Mouse (Mus musculus): Measurements from ENCODE around the gene Dnajc15. TPM values are rescaled to one million over a fixed set of nuclear protein-coding genes. Genes with fewer than 3 reads are reported as not detected.

Dnajc15 gene
- polyA plus RNA-seq, 1 experiment from 2014 or later, result 103 TPM

GRCm38 (mm10) chr14:77846206-77846605, 28.7 kb downstream of the Dnajc15 start:
- no peaks in the 10 kb centered on the region for H3K36me3 ChIP-seq (ENCODE audit: control insufficient read depth, insufficient read depth, low read length)
- H3K4me2 ChIP-seq (ENCODE audit: low read depth), result no peak overlapping the region
- no peak overlapping the region for H3K9ac ChIP-seq (ENCODE audit: low read length)
- ATAC-seq (ENCODE audit: insufficient read depth, low FRiP score, low TSS enrichment) (no peak), DNase-seq (ENCODE audit: low spot score) (no peak)
- whole genome bisulfite sequencing, result 80% methylated on average over 4 of the region's 4 CpGs
- H3K4me1 ChIP-seq (ENCODE audit: control insufficient read depth, insufficient read depth, low read length), result no peaks in the 10 kb centered on the region
- H3K9me3 ChIP-seq (ENCODE audit: control insufficient read depth, low read length), result no peaks in the 10 kb centered on the region
- no peak overlapping the region for H3K4me3 ChIP-seq (ENCODE audit: low read depth, low read length)
- no peaks in the 10 kb centered on the region for H3K27me3 ChIP-seq (ENCODE audit: control insufficient read depth, insufficient read depth, low read length)
- no peak overlapping the region for H3K27ac ChIP-seq (ENCODE audit: low read depth, low read length)

- no peak for ATAC-seq (ENCODE audit: insufficient read depth, low FRiP score, low TSS enrichment)
- no peaks in the 10 kb centered on the region for H3K9me3 ChIP-seq (ENCODE audit: control insufficient read depth, low read length)
These were observed 29.4 kb downstream of the Dnajc15 start for GRCm38 (mm10) chr14:77845479-77845878.

GRCm38 (mm10) chr14:77840574-77840973, 34.4 kb downstream of the Dnajc15 start:
- Histone ChIP-seq H3K9ac (ENCODE audit: low read length) (no peak overlapping the region), H3K4me2 (ENCODE audit: low read depth) (no peak overlapping the region), H3K27me3 (ENCODE audit: control insufficient read depth, insufficient read depth, low read length) (no peaks in the 10 kb centered on the region), H3K36me3 (ENCODE audit: control insufficient read depth, insufficient read depth, low read length) (no peaks in the 10 kb centered on the region), H3K4me1 (ENCODE audit: control insufficient read depth, insufficient read depth, low read length) (no peaks in the 10 kb centered on the region), H3K4me3 (ENCODE audit: low read depth, low read length) (no peak overlapping the region), H3K9me3 (ENCODE audit: control insufficient read depth, low read length) (no peaks in the 10 kb centered on the region), H3K27ac (ENCODE audit: low read depth, low read length) (no peak overlapping the region)
- 77% methylated on average over 6 of the region's 6 CpGs for WGBS
- ATAC-seq (ENCODE audit: insufficient read depth, low FRiP score, low TSS enrichment) (no peak), DNase-seq (ENCODE audit: low spot score) (no peak)

More at GRCm38 (mm10) chr14:77845479-77845878, 29.4 kb downstream of the Dnajc15 start:
- Histone ChIP-seq H3K4me3 (ENCODE audit: low read depth, low read length) (no peak overlapping the region), H3K9ac (ENCODE audit: low read length) (no peak overlapping the region), H3K27ac (ENCODE audit: low read depth, low read length) (no peak overlapping the region), H3K4me1 (ENCODE audit: control insufficient read depth, insufficient read depth, low read length) (no peaks in the 10 kb centered on the region), H3K4me2 (ENCODE audit: low read depth) (no peak overlapping the region), H3K27me3 (ENCODE audit: control insufficient read depth, insufficient read depth, low read length) (no peaks in the 10 kb centered on the region), H3K36me3 (ENCODE audit: control insufficient read depth, insufficient read depth, low read length) (no peaks in the 10 kb centered on the region)
- DNase-seq (ENCODE audit: low spot score), result no peak
- WGBS, result 90% methylated on average over 1 of the region's 1 CpGs

GRCm38 (mm10) chr14:77840078-77840477, 34.8 kb downstream of the Dnajc15 start:
- no peaks in the 10 kb centered on the region for H3K4me1 ChIP-seq (ENCODE audit: control insufficient read depth, insufficient read depth, low read length)
- ATAC-seq (ENCODE audit: insufficient read depth, low FRiP score, low TSS enrichment), result no peak
- no peak overlapping the region for H3K4me3 ChIP-seq (ENCODE audit: low read depth, low read length)
- 91% methylated on average over 2 of the region's 2 CpGs for WGBS
- H3K4me2 ChIP-seq (ENCODE audit: low read depth), result no peak overlapping the region
- H3K36me3 ChIP-seq (ENCODE audit: control insufficient read depth, insufficient read depth, low read length), result no peaks in the 10 kb centered on the region
- no peaks in the 10 kb centered on the region for H3K9me3 ChIP-seq (ENCODE audit: control insufficient read depth, low read length)
- H3K27me3 ChIP-seq (ENCODE audit: control insufficient read depth, insufficient read depth, low read length), result no peaks in the 10 kb centered on the region
- no peak overlapping the region for H3K9ac ChIP-seq (ENCODE audit: low read length)
- H3K27ac ChIP-seq (ENCODE audit: low read depth, low read length), result no peak overlapping the region
- DNase-seq (ENCODE audit: low spot score), result no peak

- DNase-seq (ENCODE audit: low spot score) (no peak), ATAC-seq (ENCODE audit: insufficient read depth, low FRiP score, low TSS enrichment) (no peak)
- Histone ChIP-seq H3K4me3 (ENCODE audit: low read depth, low read length) (no peak overlapping the region), H3K4me1 (ENCODE audit: control insufficient read depth, insufficient read depth, low read length) (no peaks in the 10 kb centered on the region), H3K4me2 (ENCODE audit: low read depth) (no peak overlapping the region), H3K9ac (ENCODE audit: low read length) (no peak overlapping the region), H3K9me3 (ENCODE audit: control insufficient read depth, low read length) (no peaks in the 10 kb centered on the region), H3K27me3 (ENCODE audit: control insufficient read depth, insufficient read depth, low read length) (no peaks in the 10 kb centered on the region), H3K27ac (ENCODE audit: low read depth, low read length) (no peak overlapping the region), H3K36me3 (ENCODE audit: control insufficient read depth, insufficient read depth, low read length) (no peaks in the 10 kb centered on the region)
- WGBS, result 87% methylated on average over 2 of the region's 2 CpGs
These were observed 38.1 kb downstream of the Dnajc15 start for GRCm38 (mm10) chr14:77836794-77837193.

- DNase-seq (ENCODE audit: low spot score), result no peak
- no peak overlapping the region for H3K27ac ChIP-seq (ENCODE audit: low read depth, low read length)
- no peak overlapping the region for H3K4me3 ChIP-seq (ENCODE audit: low read depth, low read length)
- no peaks in the 10 kb centered on the region for H3K27me3 ChIP-seq (ENCODE audit: control insufficient read depth, insufficient read depth, low read length)
- H3K4me1 ChIP-seq (ENCODE audit: control insufficient read depth, insufficient read depth, low read length), result no peaks in the 10 kb centered on the region
- H3K9me3 ChIP-seq (ENCODE audit: control insufficient read depth, low read length), result no peaks in the 10 kb centered on the region
- no peak overlapping the region for H3K9ac ChIP-seq (ENCODE audit: low read length)
- no peaks in the 10 kb centered on the region for H3K36me3 ChIP-seq (ENCODE audit: control insufficient read depth, insufficient read depth, low read length)
- no peak for ATAC-seq (ENCODE audit: insufficient read depth, low FRiP score, low TSS enrichment)
- H3K4me2 ChIP-seq (ENCODE audit: low read depth), result no peak overlapping the region
These were observed 42.6 kb downstream of the Dnajc15 start for GRCm38 (mm10) chr14:77832359-77832758.

- H3K27ac ChIP-seq (ENCODE audit: low read depth, low read length), result no peak overlapping the region
- H3K4me1 ChIP-seq (ENCODE audit: control insufficient read depth, insufficient read depth, low read length), result no peaks in the 10 kb centered on the region
- ATAC-seq (ENCODE audit: insufficient read depth, low FRiP score, low TSS enrichment) (no peak), DNase-seq (ENCODE audit: low spot score) (no peak)
- H3K4me2 ChIP-seq (ENCODE audit: low read depth), result no peak overlapping the region
- no peaks in the 10 kb centered on the region for H3K9me3 ChIP-seq (ENCODE audit: control insufficient read depth, low read length)
- H3K36me3 ChIP-seq (ENCODE audit: control insufficient read depth, insufficient read depth, low read length), result no peaks in the 10 kb centered on the region
- H3K4me3 ChIP-seq (ENCODE audit: low read depth, low read length), result no peak overlapping the region
- no peak overlapping the region for H3K9ac ChIP-seq (ENCODE audit: low read length)
- WGBS, result 91% methylated on average over 4 of the region's 4 CpGs
- no peaks in the 10 kb centered on the region for H3K27me3 ChIP-seq (ENCODE audit: control insufficient read depth, insufficient read depth, low read length)
These were observed 43.0 kb downstream of the Dnajc15 start for GRCm38 (mm10) chr14:77831936-77832335.

GRCm38 (mm10) chr14:77829673-77830072, 45.3 kb downstream of the Dnajc15 start:
- Histone ChIP-seq H3K4me3 (ENCODE audit: low read depth, low read length) (no peak overlapping the region), H3K27ac (ENCODE audit: low read depth, low read length) (no peak overlapping the region), H3K9ac (ENCODE audit: low read length) (no peak overlapping the region), H3K9me3 (ENCODE audit: control insufficient read depth, low read length) (no peaks in the 10 kb centered on the region), H3K36me3 (ENCODE audit: control insufficient read depth, insufficient read depth, low read length) (no peaks in the 10 kb centered on the region), H3K4me1 (ENCODE audit: control insufficient read depth, insufficient read depth, low read length) (no peaks in the 10 kb centered on the region), H3K27me3 (ENCODE audit: control insufficient read depth, insufficient read depth, low read length) (no peaks in the 10 kb centered on the region), H3K4me2 (ENCODE audit: low read depth) (no peak overlapping the region)
- DNase-seq (ENCODE audit: low spot score) (no peak), ATAC-seq (ENCODE audit: insufficient read depth, low FRiP score, low TSS enrichment) (no peak)
- 85% methylated on average over 4 of the region's 4 CpGs for WGBS

- H3K4me3 ChIP-seq (ENCODE audit: low read depth, low read length), result no peak overlapping the region
- no peaks in the 10 kb centered on the region for H3K36me3 ChIP-seq (ENCODE audit: control insufficient read depth, insufficient read depth, low read length)
- H3K27ac ChIP-seq (ENCODE audit: low read depth, low read length), result no peak overlapping the region
- H3K9me3 ChIP-seq (ENCODE audit: control insufficient read depth, low read length), result no peaks in the 10 kb centered on the region
- 88% methylated on average over 3 of the region's 3 CpGs for WGBS
- no peaks in the 10 kb centered on the region for H3K27me3 ChIP-seq (ENCODE audit: control insufficient read depth, insufficient read depth, low read length)
- H3K4me1 ChIP-seq (ENCODE audit: control insufficient read depth, insufficient read depth, low read length), result no peaks in the 10 kb centered on the region
- DNase-seq (ENCODE audit: low spot score) (no peak), ATAC-seq (ENCODE audit: insufficient read depth, low FRiP score, low TSS enrichment) (no peak)
- no peak overlapping the region for H3K4me2 ChIP-seq (ENCODE audit: low read depth)
- no peak overlapping the region for H3K9ac ChIP-seq (ENCODE audit: low read length)
These were observed 49.0 kb downstream of the Dnajc15 start for GRCm38 (mm10) chr14:77825891-77826290.

All from neural tube, embryonic 11.5 days (tissue).